Mouse (Mus musculus): ENCODE data around the gene Babam2.

DNA sequence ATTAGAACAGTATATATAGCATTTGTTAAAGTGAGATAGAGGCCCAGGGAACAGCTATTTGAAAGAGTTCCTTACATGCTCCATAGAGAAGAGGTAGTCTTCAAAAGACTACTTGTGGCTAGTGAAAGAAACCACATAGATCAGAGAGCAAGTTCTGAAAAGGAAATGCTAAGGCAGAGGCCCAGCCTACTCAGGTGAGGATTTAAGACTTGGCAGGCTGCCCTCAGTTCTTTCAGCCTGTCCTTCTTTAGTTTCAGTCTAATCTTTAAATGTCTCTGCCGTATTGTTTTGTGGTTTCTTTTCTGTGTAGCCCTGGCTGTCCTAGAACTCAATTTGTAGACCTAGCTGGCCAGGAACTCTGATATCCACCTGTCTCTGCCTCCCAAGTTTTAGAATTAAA is 134.1 kb downstream of the Babam2 start:
- TF ChIP-seq CTCF (IDR thresholded peaks at IDR 0.05) (no peak), EP300 (IDR thresholded peaks at IDR 0.05; ENCODE audit: insufficient read depth, low read depth, low read length) (no peak)
